ENCODE assay signal across 8 mouse cellular contexts in genomic region chr4:105109990-105110683, GRCm38 (mm10). TPM values are rescaled to one million over a fixed set of nuclear protein-coding genes. Genes with fewer than 3 reads are reported as not detected.
DNase-seq lines count a peak whose midpoint lies in the region; ATAC-seq and TF ChIP-seq lines count a peak whose summit lies in the region.

No protein-coding gene starts in this region.

- H3K27ac ChIP-seq in heart, embryonic 15.5 days = peak overlapping the region; percentile 94
- no peak overlapping the region for H3K27ac ChIP-seq in forebrain, embryonic 11.5 days (ENCODE audit: low read depth, low read length)
- H3K27ac ChIP-seq in lung, embryonic 15.5 days = no peak overlapping the region

- WGBS in heart, embryonic 15.5 days = 3% methylated on average over 24 of the region's 24 CpGs
- WGBS in forebrain, embryonic 11.5 days = 2% methylated on average over 24 of the region's 24 CpGs
- 3% methylated on average over 24 of the region's 24 CpGs for WGBS in lung, embryonic 15.5 days

- no peak for TF ChIP-seq CTCF in Patski (IDR thresholded peaks at IDR 0.05)

- in situ Hi-C loops in Patski (cut with MboI; ENCODE audit: low pct_unique_long_range_greater_than_20kb) = loop anchor here (5.0 kb wide), 1 partner anchor 198 kb away; the partner anchor contains the start of gene Fyb2

- peak overlapping the region; percentile 79 for H3K4me2 ChIP-seq in heart, embryonic 15.5 days
- H3K4me2 ChIP-seq in forebrain, embryonic 11.5 days (ENCODE audit: low read depth, low read length, severe bottlenecking) = peak overlapping the region; percentile 94
- peak overlapping the region; percentile 98 for H3K4me2 ChIP-seq in lung, embryonic 15.5 days

- no peak for DNase-seq in heart, adult 8-10 months (ENCODE audit: low spot score)
- no peak for DNase-seq in Patski (ENCODE audit: low read depth, low spot score)
- no peak for DNase-seq in forebrain, embryonic 11.5 days (ENCODE audit: low spot score)
- peak; percentile 30 to 48 for DNase-seq in layer of hippocampus, adult 18-20 months (ENCODE audit: low spot score in 2 of 2)
- DNase-seq in right cerebral cortex, postnatal 25 days = peak; percentile 58
- DNase-seq in natural killer cell, adult 2 months (ENCODE audit: low spot score in 2 of 2) = no peak

- POLR2A ChIA-PET in Patski (lab: Charles Lee) = no interaction called here

- no peaks in the 10 kb centered on the region for H3K36me3 ChIP-seq in heart, embryonic 15.5 days
- no peaks in the 10 kb centered on the region for H3K36me3 ChIP-seq in forebrain, embryonic 11.5 days (ENCODE audit: control insufficient read depth, insufficient read depth, low read length)
- no peaks in the 10 kb centered on the region for H3K36me3 ChIP-seq in lung, embryonic 15.5 days

- ATAC-seq in heart, embryonic 15.5 days (replicated peaks; ENCODE audit: insufficient number of reproducible peaks, insufficient read depth, low FRiP score, low read depth) = peak; percentile 58
- ATAC-seq in Patski = peak; percentile 28
- ATAC-seq in forebrain, embryonic 11.5 days (replicated peaks; ENCODE audit: low FRiP score) = peak; percentile 66
- ATAC-seq in lung, embryonic 15.5 days (ENCODE audit: borderline replicate concordance, extremely low read depth, low FRiP score, low TSS enrichment) = peak; percentile 70

- CTCF ChIA-PET in Patski (lab: Charles Lee) = interaction anchor here (2.6 kb wide), 1 partner anchor 39 kb away, joined by 19 read pairs; no protein-coding TSS in a partner anchor

- H3K9ac ChIP-seq in heart, embryonic 15.5 days = peak overlapping the region; percentile 73
- peak overlapping the region; percentile 78 for H3K9ac ChIP-seq in forebrain, embryonic 11.5 days (ENCODE audit: low read length)
- H3K9ac ChIP-seq in lung, embryonic 15.5 days = peak overlapping the region; percentile 63

- no peaks in the 10 kb centered on the region for H3K27me3 ChIP-seq in heart, embryonic 15.5 days
- H3K27me3 ChIP-seq in Patski = no peaks in the 10 kb centered on the region
- H3K27me3 ChIP-seq in forebrain, embryonic 11.5 days (ENCODE audit: control insufficient read depth, insufficient read depth, low read length) = no peaks in the 10 kb centered on the region
- peaks cover 21% of the 10 kb centered on the region for H3K27me3 ChIP-seq in lung, embryonic 15.5 days

- peaks cover 14% of the 10 kb centered on the region for H3K4me1 ChIP-seq in heart, embryonic 15.5 days (replicated peaks)
- H3K4me1 ChIP-seq in forebrain, embryonic 11.5 days (replicated peaks; ENCODE audit: control insufficient read depth, insufficient read depth, low read length) = peaks cover 5% of the 10 kb centered on the region; the same call in 1 of the 2 replicates
- H3K4me1 ChIP-seq in lung, embryonic 15.5 days = peaks cover 10% of the 10 kb centered on the region

- H3K4me3 ChIP-seq in heart, embryonic 15.5 days = peak overlapping the region; percentile 64
- H3K4me3 ChIP-seq in forebrain, embryonic 11.5 days (ENCODE audit: low read depth, low read length) = peak overlapping the region; percentile 64
- H3K4me3 ChIP-seq in lung, embryonic 15.5 days = peak overlapping the region; percentile 74

- no peaks in the 10 kb centered on the region for H3K9me3 ChIP-seq in heart, embryonic 15.5 days (replicated peaks)
- H3K9me3 ChIP-seq in forebrain, embryonic 11.5 days (ENCODE audit: control insufficient read depth, low read length) = no peaks in the 10 kb centered on the region
- no peaks in the 10 kb centered on the region for H3K9me3 ChIP-seq in lung, embryonic 15.5 days

RNA-seq across cellular contexts. Expression of gene Prkaa2, which starts 0.4 kb away (rescaled TPM):
- polyA plus RNA-seq in heart, embryonic 15.5 days (2015; fragmentation: Nextera tagmentation; extraction: Ambion mirVana) = 39.2 and 46.6 TPM in 2 replicates
- total RNA-seq in heart, adult 8-10 months (2022) = 10 to 100 TPM; 77.3 to 89.7 (median 87.0) TPM
- 12.6 TPM for polyA plus RNA-seq in Patski (2021)
- polyA plus RNA-seq in forebrain, embryonic 11.5 days (2014; fragmentation: Nextera tagmentation; extraction: Ambion mirVana) = 2.5 and 3.3 TPM in 2 replicates
- total RNA-seq in layer of hippocampus, adult 18-20 months (2021) = 10 to 100 TPM; 16.8 to 17.9 TPM
- 1.7 and 2.4 TPM in 2 replicates for polyA plus RNA-seq in lung, embryonic 15.5 days (2015; fragmentation: Nextera tagmentation; extraction: Ambion mirVana)

RNA-seq across cellular contexts. Expression of gene Plpp3, which starts 47.0 kb away (rescaled TPM):
- 35.0 and 40.4 TPM in 2 replicates for polyA plus RNA-seq in heart, embryonic 15.5 days (2015; fragmentation: Nextera tagmentation; extraction: Ambion mirVana)
- total RNA-seq in heart, adult 8-10 months (2022) = 10 to 100 TPM; 51.8 to 58.4 (median 54.5) TPM
- 51.7 TPM for polyA plus RNA-seq in Patski (2021)
- 69.9 and 71.6 TPM in 2 replicates for polyA plus RNA-seq in forebrain, embryonic 11.5 days (2014; fragmentation: Nextera tagmentation; extraction: Ambion mirVana)
- 100 to 1,000 TPM; 206 to 214 TPM for total RNA-seq in layer of hippocampus, adult 18-20 months (2021)
- polyA plus RNA-seq in lung, embryonic 15.5 days (2015; fragmentation: Nextera tagmentation; extraction: Ambion mirVana) = 78.4 and 85.4 TPM in 2 replicates

Comparison
In these comparisons a context has a peak if more than half of its experiments do, and no peak if none do; other contexts are left out.
1. DNase-seq: peak in layer of hippocampus, adult 18-20 months (2 of 2) and right cerebral cortex, postnatal 25 days (single experiment); none in heart, adult 8-10 months (single experiment), Patski (single experiment), forebrain, embryonic 11.5 days (single experiment) and natural killer cell, adult 2 months (0 of 2).
2. Peak in every context shown above with its lines, with median percentiles within 50 percentile points of each other: ATAC-seq, H3K4me2 ChIP-seq, H3K4me3 ChIP-seq and H3K9ac ChIP-seq.